Mouse (Mus musculus) 416B (cell line): Measurements from ENCODE around the gene H6pd.
A peak's percentile ranks its signal among the peaks of the same experiment; 100 is the strongest.

Experiments used
- DNase-seq: peaks from one replicate; pipeline ENCODE4 v3.0.0; 2011; ENCODE audit warnings: low read depth

The H6pd gene

GRCm38 (mm10) chr4:149998786-149999509 lies 9.9 kb downstream of the H6pd start:
- no peak for DNase-seq

DNA sequence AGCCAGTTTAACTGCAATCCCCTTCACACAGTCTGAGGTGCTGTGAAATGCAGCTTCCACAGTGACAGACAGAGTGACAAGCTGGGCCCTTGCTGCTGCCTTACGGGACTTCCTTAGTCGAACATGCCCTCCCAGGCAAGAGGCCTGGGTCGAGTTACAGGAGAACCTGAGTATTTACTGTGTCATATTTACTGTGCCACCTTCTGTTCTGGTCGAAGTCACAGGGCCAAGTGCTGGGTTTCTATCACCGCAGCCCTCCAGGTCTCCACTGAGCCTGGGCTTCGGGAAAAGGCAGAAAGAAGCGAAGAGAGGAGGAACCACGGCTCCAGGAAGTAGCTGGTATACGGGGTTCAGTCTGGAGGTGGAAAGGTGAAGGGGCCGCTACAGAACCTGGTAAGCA lies 10.8 kb downstream of the H6pd start:
- no peak for DNase-seq

DNA sequence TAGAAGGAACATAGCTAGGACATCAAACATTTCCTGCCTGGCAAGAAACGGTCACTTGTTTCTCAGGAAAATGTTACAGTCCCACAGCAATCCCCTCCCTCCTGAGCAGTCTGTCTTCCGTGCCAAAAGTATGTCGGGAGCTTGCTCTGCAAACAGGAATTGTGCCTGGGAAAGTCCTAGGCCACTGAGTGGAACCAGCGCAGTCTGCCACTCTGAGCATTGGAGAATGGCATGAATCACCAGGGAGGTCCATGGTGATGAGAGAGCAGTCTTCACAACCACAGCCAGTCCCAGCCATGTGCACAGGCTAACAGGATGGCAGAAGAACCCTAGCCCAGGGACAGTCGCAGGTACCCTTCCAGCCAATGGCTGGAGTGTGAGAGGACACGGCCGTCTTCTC lies 12.4 kb downstream of the H6pd start:
- DNase-seq, result no peak

DNA sequence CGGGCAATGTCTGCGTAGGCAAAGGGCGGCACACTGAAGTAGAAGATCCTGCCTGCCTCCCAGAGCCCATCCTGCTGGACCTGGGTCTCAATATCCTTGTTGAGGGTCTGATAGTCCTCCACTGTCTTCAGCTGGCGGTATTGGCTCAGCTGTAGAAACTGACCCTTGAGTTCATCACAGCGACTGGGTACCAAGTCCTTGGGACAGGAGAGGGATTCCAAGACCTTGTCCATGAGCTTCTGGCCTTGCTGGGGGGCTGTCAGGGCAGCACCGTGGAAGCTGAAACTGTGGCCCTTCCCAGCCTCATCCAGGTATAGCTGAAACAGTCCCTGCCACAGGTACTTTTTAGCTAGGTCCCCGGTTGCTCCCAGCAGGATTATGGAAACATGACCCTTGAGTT lies 12.9 kb downstream of the H6pd start:
- no peak for DNase-seq

DNA sequence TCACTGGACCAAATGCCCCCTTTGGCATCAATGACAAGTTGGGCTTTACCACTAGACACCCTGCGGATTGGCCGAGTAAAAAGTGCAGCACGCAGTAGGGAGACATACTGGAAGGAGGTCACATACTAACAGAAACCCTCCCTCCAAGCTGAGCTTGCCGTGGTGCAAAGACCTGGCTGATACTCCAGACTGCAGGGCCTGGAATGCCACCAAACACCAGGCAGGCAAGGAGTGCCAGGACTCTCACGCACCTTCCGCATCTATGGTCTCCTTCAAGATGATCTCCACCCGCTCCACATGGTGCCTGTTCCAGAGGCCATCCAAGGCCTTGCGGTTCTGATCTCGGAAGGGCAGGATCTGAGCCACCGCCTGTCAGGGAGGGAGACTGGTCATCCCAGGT lies 14.6 kb downstream of the H6pd start:
- no peak for DNase-seq

DNA sequence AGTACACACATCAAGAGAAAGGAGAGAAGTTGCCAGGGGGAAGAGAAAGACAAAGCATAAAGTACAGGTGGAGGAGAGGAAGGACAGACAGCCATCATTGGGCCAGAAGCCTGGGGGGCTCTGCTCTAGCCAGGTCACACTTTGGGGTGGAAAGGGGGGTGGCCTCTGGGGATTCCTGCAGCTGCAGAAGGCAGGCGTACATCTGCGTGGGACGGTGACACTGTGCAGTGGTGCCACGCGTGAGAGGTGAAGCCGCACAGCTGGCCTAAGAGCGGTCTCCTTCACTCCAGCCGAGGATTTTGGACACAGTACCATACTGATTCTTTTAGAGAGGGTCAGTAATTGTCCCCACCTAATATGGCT lies 16.2 kb downstream of the H6pd start:
- no peak for DNase-seq

DNA sequence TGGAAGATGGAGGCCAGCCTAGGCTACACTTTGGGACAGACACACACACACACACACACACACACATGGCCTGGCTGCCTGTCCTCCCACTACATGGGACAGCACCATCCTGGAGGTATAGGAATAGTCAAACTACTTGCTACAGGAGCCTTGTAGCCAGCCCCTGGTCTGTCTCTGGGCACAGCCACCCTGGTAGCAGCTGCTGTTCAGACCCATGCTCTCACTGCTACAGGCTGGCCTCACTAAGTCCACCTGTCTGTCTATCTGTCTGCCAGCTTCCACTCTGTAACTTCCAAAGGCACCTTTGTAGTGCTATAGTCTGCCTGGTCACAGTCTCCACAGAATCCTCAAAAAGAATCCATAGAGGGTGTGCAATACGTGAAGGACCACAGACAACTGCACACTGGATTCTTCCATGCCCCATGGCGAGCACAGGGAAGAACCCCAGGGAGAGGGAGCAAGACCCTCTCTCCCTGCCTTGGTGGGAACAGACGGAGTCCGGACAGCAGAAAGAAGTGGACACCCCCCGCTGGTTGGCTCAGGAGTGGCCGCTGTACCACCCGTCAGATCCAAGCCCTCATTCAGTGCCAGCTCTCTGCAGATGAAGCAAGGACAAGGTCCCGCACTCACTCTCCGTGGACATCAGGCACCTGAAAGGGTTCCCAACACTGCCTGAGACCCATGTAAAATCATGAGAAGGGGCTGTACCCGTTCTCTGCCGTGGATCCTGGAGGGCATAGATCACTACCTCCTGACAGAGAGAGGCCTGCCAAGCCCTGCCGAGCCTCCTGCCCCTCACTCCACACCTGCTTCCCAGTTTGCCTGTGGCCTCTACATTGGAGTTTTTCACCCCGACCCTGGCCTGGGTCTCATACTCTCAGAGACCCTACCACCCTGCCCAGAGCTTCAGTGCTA lies 16.8 kb downstream of the H6pd start:
- DNase-seq, result no peak

GRCm38 (mm10) chr4:149990954-149991633 lies 17.7 kb downstream of the H6pd start:
- no peak for DNase-seq

GRCm38 (mm10) chr4:149990212-149990953 lies 18.4 kb downstream of the H6pd start:
- DNase-seq, result no peak

GRCm38 (mm10) chr4:149988931-149989556 lies 19.8 kb downstream of the H6pd start:
- peak; percentile 84 for DNase-seq

- no peak for DNase-seq
Measured at GRCm38 (mm10) chr4:149988301-149988700, 20.5 kb downstream of the H6pd start.

DNA sequence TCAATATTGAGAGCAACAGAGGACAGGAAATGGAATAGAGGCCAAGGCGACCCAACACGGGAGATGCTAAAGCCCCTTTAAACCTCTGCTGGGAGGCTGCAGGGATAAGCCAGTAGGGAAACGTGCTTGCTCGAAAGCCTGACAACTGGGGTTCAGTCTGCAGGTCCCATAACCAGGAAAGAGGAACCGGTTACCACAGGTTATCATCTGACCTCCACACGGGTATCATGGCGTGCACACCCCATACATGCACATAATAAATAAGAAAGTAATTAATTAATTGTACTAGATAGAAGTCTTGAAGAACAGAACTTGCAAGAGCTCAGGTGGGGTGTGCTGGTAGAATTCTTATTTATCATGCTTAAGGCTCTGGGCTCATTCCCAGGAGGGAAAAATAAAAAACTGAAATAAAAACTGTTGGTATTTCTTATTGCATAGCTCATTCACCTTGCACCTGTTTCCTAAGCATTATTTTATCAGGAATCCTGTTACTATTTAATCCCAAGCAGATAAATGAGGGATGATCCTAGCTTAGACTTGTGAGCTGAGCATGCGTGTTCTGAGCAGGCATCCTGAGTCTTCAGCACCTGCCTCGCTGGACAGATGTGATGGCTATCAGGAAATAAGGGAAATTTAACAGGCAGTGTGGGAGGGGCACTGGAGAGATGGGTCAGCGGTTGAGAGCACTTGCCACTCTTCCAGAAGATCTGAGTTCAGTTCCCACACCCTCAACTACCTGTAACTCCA lies 22.0 kb downstream of the H6pd start:
- no peak for DNase-seq

DNA sequence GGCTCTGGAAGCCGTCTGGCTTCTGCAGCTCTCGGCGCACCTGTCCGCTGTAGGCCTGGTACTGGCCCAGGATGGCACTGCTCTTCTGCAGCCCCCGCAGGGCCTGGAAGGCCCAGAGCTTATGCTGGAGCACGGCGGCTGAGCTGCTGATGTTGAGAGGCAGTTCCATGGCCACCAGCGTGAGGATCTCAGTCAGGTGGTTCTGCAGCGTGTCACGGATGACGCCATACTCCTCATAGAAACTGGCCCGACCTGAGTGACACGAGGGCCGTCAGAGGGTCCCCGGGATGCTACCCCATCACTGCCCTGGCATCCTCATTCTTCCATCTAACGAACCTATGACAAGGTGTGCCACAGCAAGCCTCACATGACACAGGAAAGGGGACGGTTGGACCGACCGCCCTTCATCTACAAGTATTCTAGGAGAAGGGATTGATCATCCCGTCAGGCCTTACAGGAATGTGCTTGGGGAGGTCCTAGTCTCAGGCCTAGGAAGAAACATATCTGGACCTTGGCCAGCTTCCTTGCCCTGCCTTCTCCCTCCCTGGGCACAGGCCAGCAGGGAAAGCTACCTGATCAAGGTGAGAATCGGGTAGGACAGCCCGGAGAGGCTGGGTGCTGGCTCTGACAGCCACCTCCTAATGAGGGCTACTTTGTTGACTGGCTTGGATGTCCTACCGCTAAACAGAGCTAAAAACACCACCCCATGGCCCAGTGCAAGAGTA lies 24.7 kb downstream of the H6pd start:
- DNase-seq, result no peak

DNA sequence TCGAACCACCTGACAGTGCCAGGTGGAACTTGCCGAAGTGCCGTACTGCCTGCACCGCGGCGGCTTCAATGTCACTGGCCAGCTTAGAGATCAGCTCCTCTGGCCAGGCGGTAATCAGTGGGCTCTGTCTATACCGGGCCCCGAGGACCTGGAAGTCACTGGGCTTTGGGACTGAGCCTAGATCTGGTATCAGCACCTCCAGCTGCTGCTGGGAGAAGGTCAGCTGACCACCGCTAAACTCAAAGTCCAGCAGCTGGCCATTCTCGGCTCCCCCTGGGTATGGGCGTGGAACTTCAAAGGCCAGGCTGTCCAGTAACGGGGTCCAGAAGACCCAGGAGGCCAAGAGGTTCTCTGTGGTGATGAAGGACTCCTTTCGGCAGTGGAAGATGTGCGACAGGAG lies 26.7 kb downstream of the H6pd start:
- no peak for DNase-seq

GRCm38 (mm10) chr4:149979819-149980308 lies 29.0 kb downstream of the H6pd start:
- peak; percentile 91 for DNase-seq

DNA sequence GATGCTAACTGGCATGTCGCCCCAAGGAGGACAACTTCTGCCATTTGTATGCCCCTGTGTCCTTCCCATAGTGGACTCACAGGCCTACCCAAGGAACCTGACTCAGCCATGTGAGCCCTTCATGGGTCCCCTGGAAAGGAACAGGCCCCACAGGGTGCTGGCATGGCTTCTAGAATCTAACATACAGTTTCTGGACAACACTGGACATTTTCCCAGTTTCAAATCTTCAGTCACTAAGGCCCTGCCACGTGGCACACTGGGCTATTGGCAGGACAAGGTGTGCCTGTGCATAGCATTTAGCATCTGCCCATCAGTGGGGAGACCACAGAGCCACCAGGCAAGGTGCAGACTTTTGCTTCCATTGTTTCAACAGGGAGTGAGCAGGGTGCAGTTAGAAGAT lies 30.0 kb downstream of the H6pd start:
- no peak for DNase-seq

- no peak for DNase-seq
Measured at GRCm38 (mm10) chr4:149977801-149978544, 30.9 kb downstream of the H6pd start.

DNA sequence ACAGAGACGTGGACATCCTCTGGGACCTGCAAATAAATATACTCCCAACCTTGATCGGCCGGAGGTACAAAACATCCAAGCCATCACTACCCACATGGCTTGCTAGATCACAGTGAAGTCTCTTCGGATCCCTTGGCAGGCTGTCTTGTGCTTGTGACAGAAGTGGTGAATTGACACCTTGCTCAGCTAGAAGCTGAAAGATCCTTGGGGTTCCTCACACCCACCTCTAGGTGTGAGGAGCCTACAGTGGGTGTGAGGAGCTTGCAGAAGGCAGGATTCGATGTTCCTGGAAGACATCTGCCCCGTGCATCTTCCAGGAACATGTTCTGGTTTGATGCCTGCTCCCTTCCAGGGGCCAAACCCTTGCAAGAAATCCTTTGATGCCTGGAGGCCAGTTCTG lies 31.6 kb downstream of the H6pd start:
- no peak for DNase-seq

GRCm38 (mm10) chr4:149975730-149976254 lies 33.0 kb downstream of the H6pd start:
- no peak for DNase-seq
